Mouse (Mus musculus): ENCODE results near the gene Slfn8. TPM values are rescaled to one million over a fixed set of nuclear protein-coding genes. Genes with fewer than 3 reads are reported as not detected.
"Not testable (repeated sequence)": the region's sequence is repeated elsewhere in the genome, so short reads cannot be mapped to it uniquely, and the experiment has no call there.

Gene Slfn8
- polyA plus RNA-seq, 1 experiment from 2014 or later: 0.33 TPM

- DNase-seq (ENCODE audit: low spot score) (no peak), ATAC-seq (ENCODE audit: low FRiP score, low TSS enrichment) (no peak)
- H3K9me3 ChIP-seq (ENCODE audit: control insufficient read depth, low read length): no peaks in the 10 kb centered on the region
- H3K4me1 ChIP-seq (replicated peaks; ENCODE audit: control insufficient read depth, insufficient read depth): no peaks in the 10 kb centered on the region
- H3K4me2 ChIP-seq (replicated peaks; ENCODE audit: low read depth): no peak overlapping the region
- H3K27ac ChIP-seq (replicated peaks): no peak overlapping the region
- no peaks in the 10 kb centered on the region for H3K36me3 ChIP-seq (ENCODE audit: control insufficient read depth, insufficient read depth, low read length)
- no peak overlapping the region for H3K9ac ChIP-seq (ENCODE audit: low read length)
- no peaks in the 10 kb centered on the region for H3K27me3 ChIP-seq (ENCODE audit: control insufficient read depth, insufficient read depth, low read length)
- no peak overlapping the region for H3K4me3 ChIP-seq (ENCODE audit: low read depth, low read length)
- no peak for TF ChIP-seq EP300 (optimal IDR thresholded peaks at IDR 0.05)
- no peak for TF ChIP-seq CTCF (IDR thresholded peaks at IDR 0.05; ENCODE audit: low read depth)
Observed at GRCm38 (mm10) chr11:83016093-83016492, 4.5 kb downstream of the Slfn8 start.

DNA sequence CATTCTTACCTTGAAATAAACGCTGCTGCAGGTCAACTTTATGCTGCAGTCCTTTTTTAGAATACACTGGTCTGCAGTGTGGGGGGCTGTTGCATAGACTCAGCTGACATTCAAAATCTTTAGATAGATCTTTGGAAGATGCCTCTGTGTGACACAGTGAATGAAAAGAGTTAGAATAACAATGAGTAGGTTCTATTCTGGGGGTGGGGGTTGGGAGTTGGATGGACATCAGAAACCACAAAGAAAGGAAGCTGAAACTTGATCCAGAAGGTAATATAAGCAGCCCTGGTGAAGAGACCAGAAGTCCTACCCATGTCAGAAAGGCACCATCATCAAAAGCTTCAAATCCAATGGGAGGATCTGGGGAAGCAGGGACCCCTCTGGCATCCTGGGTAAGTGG is 7.3 kb downstream of the Slfn8 start:
- no peaks in the 10 kb centered on the region for H3K9me3 ChIP-seq (ENCODE audit: control insufficient read depth, low read length)
- DNase-seq (ENCODE audit: low spot score) (no peak), ATAC-seq (ENCODE audit: low FRiP score, low TSS enrichment) (no peak)
- no peak overlapping the region for H3K9ac ChIP-seq (ENCODE audit: low read length)
- H3K27me3 ChIP-seq (ENCODE audit: control insufficient read depth, insufficient read depth, low read length): no peaks in the 10 kb centered on the region
- no peaks in the 10 kb centered on the region for H3K36me3 ChIP-seq (ENCODE audit: control insufficient read depth, insufficient read depth, low read length)
- H3K4me1 ChIP-seq (replicated peaks; ENCODE audit: control insufficient read depth, insufficient read depth): no peaks in the 10 kb centered on the region
- WGBS: 69% methylated on average over 1 of the region's 1 CpGs
- no peak overlapping the region for H3K4me3 ChIP-seq (ENCODE audit: low read depth, low read length)
- TF ChIP-seq EP300 (optimal IDR thresholded peaks at IDR 0.05): no peak
- no peak for TF ChIP-seq CTCF (IDR thresholded peaks at IDR 0.05; ENCODE audit: low read depth)
- no peak overlapping the region for H3K4me2 ChIP-seq (replicated peaks; ENCODE audit: low read depth)
- H3K27ac ChIP-seq (replicated peaks): no peak overlapping the region

DNA sequence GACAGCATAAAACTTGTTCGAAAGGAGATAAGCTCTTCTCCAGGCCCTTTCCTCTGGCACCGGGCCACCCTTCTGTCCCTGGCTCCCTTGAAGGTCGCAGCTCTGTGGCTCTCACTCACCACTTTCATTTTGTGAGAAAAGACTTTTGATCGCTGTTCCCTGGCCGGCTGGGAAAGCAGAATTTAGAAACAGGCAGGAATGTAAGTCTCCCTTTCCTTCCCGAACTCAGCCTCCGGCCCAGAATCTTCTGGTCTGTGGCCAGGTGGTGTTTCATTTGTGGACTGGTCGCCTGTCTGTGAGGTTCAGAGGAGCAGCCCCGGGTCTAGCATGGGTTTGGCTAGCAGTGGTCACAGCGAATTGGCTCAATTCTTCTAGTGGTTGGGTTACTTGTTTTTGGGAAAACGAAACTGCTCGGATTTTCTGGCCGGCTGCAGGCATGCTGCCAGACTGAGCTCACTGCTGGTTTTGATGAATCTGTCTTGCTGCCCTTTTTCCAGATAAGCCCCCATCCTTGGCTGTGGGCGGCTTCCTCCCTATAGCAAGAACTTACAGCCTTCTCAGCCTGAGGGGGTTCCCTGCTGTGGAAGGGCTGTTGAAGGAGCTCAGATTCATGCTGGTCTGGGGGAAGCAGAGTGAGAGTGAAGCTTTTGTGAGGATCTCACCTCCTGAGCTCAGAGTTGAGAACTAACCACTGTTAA is 29.0 kb downstream of the Slfn8 start, which contains the start of gene Slfn9:
Gene Slfn9, minus strand, starts transcription at position 362 of the 698 bp plus-strand sequence.
- 0 out of 2 replicates have a peak, but pooled peaks have one; percentile 26 for ATAC-seq (ENCODE audit: low FRiP score, low TSS enrichment)
- Histone ChIP-seq H3K27me3 (ENCODE audit: control insufficient read depth, insufficient read depth, low read length) (no peaks in the 10 kb centered on the region), H3K9ac (ENCODE audit: low read length) (peak within 1 kb of the TSS; percentile 48; the same call in 1 of the 2 replicates), H3K4me2 (replicated peaks; ENCODE audit: low read depth) (peak within 1 kb of the TSS; percentile 57), H3K9me3 (ENCODE audit: control insufficient read depth, low read length) (no peaks in the 10 kb centered on the region), H3K4me3 (ENCODE audit: low read depth, low read length) (peak within 1 kb of the TSS; percentile 44), H3K4me1 (replicated peaks; ENCODE audit: control insufficient read depth, insufficient read depth) (0 out of 2 replicates have a peak, but pooled peaks cover 2% of the 10 kb centered on the region), H3K36me3 (ENCODE audit: control insufficient read depth, insufficient read depth, low read length) (no peaks in the 10 kb centered on the region), H3K27ac (replicated peaks) (peak within 1 kb of the TSS; percentile 25; the same call in 1 of the 2 replicates)
- DNase-seq (ENCODE audit: low spot score): peak; percentile 48
- WGBS: 5% methylated on average over 14 of the region's 14 CpGs
- TF ChIP-seq EP300 (optimal IDR thresholded peaks at IDR 0.05) (no peak), CTCF (IDR thresholded peaks at IDR 0.05; ENCODE audit: low read depth) (no peak)

DNA sequence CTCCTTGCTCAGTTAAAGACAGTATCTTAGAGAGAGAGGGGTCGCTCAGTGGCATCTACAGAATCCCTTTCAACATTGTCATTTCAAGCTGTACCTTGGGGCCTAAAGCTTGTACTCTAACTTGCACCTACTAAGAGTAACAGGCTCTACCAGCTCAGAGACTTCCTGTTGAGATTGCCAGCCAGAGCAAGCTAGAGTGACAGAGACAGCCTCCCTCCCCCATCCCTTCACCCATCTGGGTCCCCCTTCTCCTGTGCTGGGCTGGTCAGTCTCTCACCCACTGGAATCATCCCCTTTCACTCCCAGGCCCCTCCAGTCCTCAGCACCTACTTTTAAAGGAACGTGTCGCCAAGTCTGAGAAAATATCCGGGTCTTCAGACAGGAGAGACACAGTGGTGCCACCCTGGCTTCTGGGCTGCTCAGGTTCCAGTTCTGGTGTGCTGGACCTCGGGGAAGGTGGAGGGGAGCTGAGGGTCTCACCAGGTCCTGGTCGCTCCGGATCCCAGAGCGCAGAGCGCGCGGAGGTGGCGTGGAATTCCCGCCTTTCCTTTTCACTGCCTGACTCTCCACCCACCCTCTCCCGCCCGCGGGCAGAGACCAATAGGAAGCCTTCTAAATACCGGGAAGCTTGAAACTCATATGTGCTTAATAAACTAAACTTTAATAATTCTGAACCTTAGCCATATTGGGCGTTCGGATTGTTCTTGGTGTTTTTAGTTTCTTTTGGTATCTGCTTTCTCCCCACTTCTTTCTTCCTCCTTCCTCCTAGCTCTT is 29.8 kb downstream of the Slfn8 start:
- WGBS: 14% methylated on average over 19 of the region's 19 CpGs
- H3K27ac ChIP-seq (replicated peaks); H3K27me3 ChIP-seq (ENCODE audit: control insufficient read depth, insufficient read depth, low read length); H3K4me1 ChIP-seq (replicated peaks; ENCODE audit: control insufficient read depth, insufficient read depth); H3K36me3 ChIP-seq (ENCODE audit: control insufficient read depth, insufficient read depth, low read length); H3K9me3 ChIP-seq (ENCODE audit: control insufficient read depth, low read length); H3K9ac ChIP-seq (ENCODE audit: low read length): not testable (repeated sequence)
- peak; percentile 74; the same call in 1 of the 2 replicates for ATAC-seq (ENCODE audit: low FRiP score, low TSS enrichment)
- Histone ChIP-seq H3K4me3 (ENCODE audit: low read depth, low read length) (peak overlapping the region; percentile 44), H3K4me2 (replicated peaks; ENCODE audit: low read depth) (peak overlapping the region; percentile 57)
- DNase-seq (ENCODE audit: low spot score): peak; percentile 71

GRCm38 (mm10) chr11:82989357-82989756 is 31.3 kb downstream of the Slfn8 start:
- no peaks in the 10 kb centered on the region; the same call in 1 of the 2 replicates for H3K36me3 ChIP-seq (ENCODE audit: control insufficient read depth, insufficient read depth, low read length)
- no peak overlapping the region for H3K4me3 ChIP-seq (ENCODE audit: low read depth, low read length)
- H3K9me3 ChIP-seq (ENCODE audit: control insufficient read depth, low read length): no peaks in the 10 kb centered on the region
- WGBS: 16% methylated on average over 12 of the region's 12 CpGs
- H3K27me3 ChIP-seq (ENCODE audit: control insufficient read depth, insufficient read depth, low read length): no peaks in the 10 kb centered on the region
- no peak overlapping the region for H3K27ac ChIP-seq (replicated peaks)
- H3K4me2 ChIP-seq (replicated peaks; ENCODE audit: low read depth): peak overlapping the region; percentile 36
- ATAC-seq (ENCODE audit: low FRiP score, low TSS enrichment) (no peak), DNase-seq (ENCODE audit: low spot score) (peak; percentile 64)
- 0 out of 2 replicates have a peak, but pooled peaks cover 2% of the 10 kb centered on the region for H3K4me1 ChIP-seq (replicated peaks; ENCODE audit: control insufficient read depth, insufficient read depth)
- H3K9ac ChIP-seq (ENCODE audit: low read length): no peak overlapping the region; the same call in 1 of the 2 replicates
- TF ChIP-seq CTCF (IDR thresholded peaks at IDR 0.05; ENCODE audit: low read depth): no peak
- TF ChIP-seq EP300 (optimal IDR thresholded peaks at IDR 0.05): no peak

DNA sequence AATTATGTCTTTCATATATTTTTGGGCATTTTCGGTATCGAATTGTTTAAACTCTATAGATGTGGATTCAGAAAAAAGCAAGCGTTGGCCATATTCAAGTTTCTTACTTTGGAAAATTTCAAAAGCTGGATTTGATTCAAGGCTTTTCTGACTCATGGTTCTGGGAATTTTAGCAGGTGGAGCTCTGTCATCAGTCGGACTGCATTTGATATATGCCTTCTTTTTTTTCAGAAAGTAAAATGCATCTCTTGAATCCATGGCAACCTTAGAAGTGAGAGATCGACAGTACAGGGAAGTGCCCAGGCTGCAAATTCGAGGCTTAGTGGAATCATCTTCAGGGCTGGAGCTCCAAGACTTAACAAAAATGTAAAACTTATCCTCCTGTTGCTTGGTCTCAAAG is 33.0 kb downstream of the Slfn8 start:
- Histone ChIP-seq H3K27ac (replicated peaks) (no peak overlapping the region), H3K9me3 (ENCODE audit: control insufficient read depth, low read length) (no peaks in the 10 kb centered on the region), H3K9ac (ENCODE audit: low read length) (no peak overlapping the region), H3K27me3 (ENCODE audit: control insufficient read depth, insufficient read depth, low read length) (no peaks in the 10 kb centered on the region), H3K36me3 (ENCODE audit: control insufficient read depth, insufficient read depth, low read length) (no peaks in the 10 kb centered on the region; the same call in 1 of the 2 replicates), H3K4me2 (replicated peaks; ENCODE audit: low read depth) (no peak overlapping the region), H3K4me1 (replicated peaks; ENCODE audit: control insufficient read depth, insufficient read depth) (0 out of 2 replicates have a peak, but pooled peaks cover 2% of the 10 kb centered on the region), H3K4me3 (ENCODE audit: low read depth, low read length) (no peak overlapping the region)
- ATAC-seq (ENCODE audit: low FRiP score, low TSS enrichment): no peak
- WGBS: 80% methylated on average over 6 of the region's 6 CpGs
- DNase-seq (ENCODE audit: low spot score): no peak
- TF ChIP-seq CTCF (IDR thresholded peaks at IDR 0.05; ENCODE audit: low read depth) (no peak), EP300 (optimal IDR thresholded peaks at IDR 0.05) (no peak)

Data from stomach, postnatal 0 days (tissue).